Comparison of ENCODE assay signal across 8 mouse cellular contexts in the genomic region with DNA sequence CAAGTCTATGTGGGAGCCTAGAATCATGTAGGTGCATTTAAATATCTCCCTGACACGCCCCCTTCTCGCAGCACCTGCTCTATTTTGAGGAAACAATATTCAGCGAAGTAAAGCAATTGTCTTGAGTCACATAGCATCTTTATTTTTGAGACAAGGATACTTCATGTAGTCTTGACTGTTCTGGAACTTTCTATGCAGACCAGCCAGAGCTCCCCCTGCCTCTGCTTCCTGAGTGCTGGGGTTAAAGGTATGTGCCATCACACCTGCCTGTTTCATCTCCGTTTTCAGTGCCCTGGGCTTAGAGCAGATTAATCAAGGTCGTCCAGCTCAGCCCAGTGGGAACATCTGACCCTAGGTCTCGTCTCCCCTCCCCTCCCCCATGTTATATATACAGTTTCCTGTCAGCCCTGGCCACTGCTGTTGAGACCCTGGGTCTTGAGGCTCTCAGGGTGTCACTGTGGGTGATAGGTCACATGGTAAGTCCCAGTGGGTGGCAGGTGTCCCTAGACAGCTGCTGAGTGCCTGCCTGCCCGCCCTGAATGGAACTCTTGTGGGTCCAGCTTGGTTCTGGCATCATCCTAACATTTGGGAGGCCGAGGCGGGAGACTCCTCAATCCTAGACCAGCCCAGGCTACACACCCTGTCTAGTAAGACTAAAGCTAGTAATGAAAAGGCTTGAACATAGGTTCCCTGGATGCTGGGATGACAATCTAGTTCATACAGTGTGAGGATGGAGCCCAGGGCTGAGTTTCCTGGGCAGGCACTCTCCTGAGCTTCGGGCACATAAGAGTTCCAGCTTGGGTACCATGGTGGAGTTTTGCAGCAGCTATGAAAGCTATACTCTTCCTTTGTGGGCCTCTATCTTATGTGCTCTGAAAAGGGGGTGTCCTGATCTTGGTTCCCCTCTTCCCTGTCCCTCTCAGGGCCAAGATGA. TPM values are rescaled to one million over a fixed set of nuclear protein-coding genes. Genes with fewer than 3 reads are reported as not detected.
DNase-seq lines count a peak whose midpoint lies in the region; ATAC-seq lines count a peak whose summit lies in the region.

No protein-coding gene starts in this region.

- no peaks in the 10 kb centered on the region; the same call in 1 of the 2 replicates for H3K36me3 ChIP-seq in liver, embryonic 11.5 days (ENCODE audit: control insufficient read depth, insufficient read depth, low read length)
- H3K36me3 ChIP-seq in stomach, embryonic 14.5 days (ENCODE audit: control insufficient read depth, insufficient read depth, low read length): peaks cover 6% of the 10 kb centered on the region

- DNase-seq in cerebellum, adult 9-11 months: peak; percentile 70
- DNase-seq in cerebellum, postnatal 36 days: no peak
- peak; percentile 30 for DNase-seq in thymus, postnatal 14 days
- no peak for DNase-seq in thymus, postnatal 10 days (ENCODE audit: low spot score in 2 of 2)
- DNase-seq in liver, embryonic 11.5 days (ENCODE audit: low spot score): no peak
- DNase-seq in ovary, postnatal 14 days (ENCODE audit: low spot score): no peak
- DNase-seq in left cerebral cortex, adult 11 months (ENCODE audit: low spot score): no peak

- ATAC-seq in liver, embryonic 11.5 days (replicated peaks; ENCODE audit: low FRiP score): no peak
- no peak for ATAC-seq in stomach, embryonic 14.5 days (ENCODE audit: insufficient number of reproducible peaks, insufficient read depth, low FRiP score, low read depth)

- H3K4me1 ChIP-seq in liver, embryonic 11.5 days (replicated peaks; ENCODE audit: control insufficient read depth, insufficient read depth, low read length): peaks cover 21% of the 10 kb centered on the region
- H3K4me1 ChIP-seq in stomach, embryonic 14.5 days (ENCODE audit: control insufficient read depth, insufficient read depth, low read length): peaks cover 34% of the 10 kb centered on the region

- peak overlapping the region; percentile 85 for H3K4me2 ChIP-seq in liver, embryonic 11.5 days
- peak overlapping the region; percentile 61 for H3K4me2 ChIP-seq in stomach, embryonic 14.5 days (replicated peaks; ENCODE audit: low read depth, low read length)

- no peaks in the 10 kb centered on the region for H3K27me3 ChIP-seq in liver, embryonic 11.5 days (replicated peaks; ENCODE audit: control insufficient read depth, insufficient read depth, low read length)
- no peaks in the 10 kb centered on the region for H3K27me3 ChIP-seq in stomach, embryonic 14.5 days (ENCODE audit: control insufficient read depth, insufficient read depth, low read length)

- H3K4me3 ChIP-seq in liver, embryonic 11.5 days (ENCODE audit: low read depth, low read length): peak overlapping the region; percentile 96
- H3K4me3 ChIP-seq in stomach, embryonic 14.5 days (ENCODE audit: low read depth, low read length): peak overlapping the region; percentile 97

- H3K27ac ChIP-seq in liver, embryonic 11.5 days (ENCODE audit: low read depth, low read length): peak overlapping the region; percentile 99; the same call in 1 of the 2 replicates
- peak overlapping the region; percentile 99; the same call in 1 of the 2 replicates for H3K27ac ChIP-seq in stomach, embryonic 14.5 days (ENCODE audit: low read length)

- H3K9ac ChIP-seq in liver, embryonic 11.5 days (ENCODE audit: low read depth, low read length): peak overlapping the region; percentile 96
- H3K9ac ChIP-seq in stomach, embryonic 14.5 days (replicated peaks; ENCODE audit: low read depth, low read length): peak overlapping the region; percentile 32

- 56% methylated on average over 10 of the region's 10 CpGs for WGBS in liver, embryonic 11.5 days
- 47% methylated on average over 10 of the region's 10 CpGs for WGBS in stomach, embryonic 14.5 days

- no peaks in the 10 kb centered on the region for H3K9me3 ChIP-seq in liver, embryonic 11.5 days (ENCODE audit: control insufficient read depth, low read length)
- no peaks in the 10 kb centered on the region for H3K9me3 ChIP-seq in stomach, embryonic 14.5 days (ENCODE audit: control insufficient read depth, low read depth, low read length)

RNA-seq across cellular contexts. Expression of gene Iqcn, which starts 1.9 kb away (rescaled TPM):
- not detected in 2 replicates for polyA plus RNA-seq in liver, embryonic 11.5 days (2014; fragmentation: Nextera tagmentation; extraction: Ambion mirVana)
- 0.06 and 0.10 TPM in 2 replicates for polyA plus RNA-seq in stomach, embryonic 14.5 days (2014; fragmentation: Nextera tagmentation; extraction: Ambion mirVana)

RNA-seq across cellular contexts. Expression of gene Jund, which starts 2.6 kb away (rescaled TPM):
- polyA plus RNA-seq in liver, embryonic 11.5 days (2014; fragmentation: Nextera tagmentation; extraction: Ambion mirVana): 43.0 and 47.2 TPM in 2 replicates
- 78.9 and 105 TPM in 2 replicates for polyA plus RNA-seq in stomach, embryonic 14.5 days (2014; fragmentation: Nextera tagmentation; extraction: Ambion mirVana)

RNA-seq across cellular contexts. Expression of gene Gm3336, which starts 17.0 kb away (rescaled TPM):
- 0.15 TPM in 1 of 2 replicates, not detected in the other for polyA plus RNA-seq in liver, embryonic 11.5 days (2014; fragmentation: Nextera tagmentation; extraction: Ambion mirVana)
- polyA plus RNA-seq in stomach, embryonic 14.5 days (2014; fragmentation: Nextera tagmentation; extraction: Ambion mirVana): 0.51 and 0.63 TPM in 2 replicates

RNA-seq across cellular contexts. Expression of gene Pde4c, which starts 22.2 kb away (rescaled TPM):
- 0.83 and 1.3 TPM in 2 replicates for polyA plus RNA-seq in liver, embryonic 11.5 days (2014; fragmentation: Nextera tagmentation; extraction: Ambion mirVana)
- polyA plus RNA-seq in stomach, embryonic 14.5 days (2014; fragmentation: Nextera tagmentation; extraction: Ambion mirVana): 0.29 and 0.32 TPM in 2 replicates

RNA-seq across cellular contexts. Expression of gene Lsm4, which starts 28.3 kb away (rescaled TPM):
- 342 and 357 TPM in 2 replicates for polyA plus RNA-seq in liver, embryonic 11.5 days (2014; fragmentation: Nextera tagmentation; extraction: Ambion mirVana)
- 234 and 244 TPM in 2 replicates for polyA plus RNA-seq in stomach, embryonic 14.5 days (2014; fragmentation: Nextera tagmentation; extraction: Ambion mirVana)

Comparison
In these comparisons a context has a peak if more than half of its experiments do, and no peak if none do; other contexts are left out.
1. DNase-seq: peak in cerebellum, adult 9-11 months (single experiment) and thymus, postnatal 14 days (single experiment); none in cerebellum, postnatal 36 days (0 of 2), thymus, postnatal 10 days (0 of 2), liver, embryonic 11.5 days (single experiment), ovary, postnatal 14 days (single experiment) and left cerebral cortex, adult 11 months (single experiment).